Mouse (Mus musculus): Measurements from ENCODE around the gene Parp9.
"Not testable (repeated sequence)": the region's sequence is repeated elsewhere in the genome, so short reads cannot be mapped to it uniquely, and the experiment has no call there.

Gene Parp9

DNA sequence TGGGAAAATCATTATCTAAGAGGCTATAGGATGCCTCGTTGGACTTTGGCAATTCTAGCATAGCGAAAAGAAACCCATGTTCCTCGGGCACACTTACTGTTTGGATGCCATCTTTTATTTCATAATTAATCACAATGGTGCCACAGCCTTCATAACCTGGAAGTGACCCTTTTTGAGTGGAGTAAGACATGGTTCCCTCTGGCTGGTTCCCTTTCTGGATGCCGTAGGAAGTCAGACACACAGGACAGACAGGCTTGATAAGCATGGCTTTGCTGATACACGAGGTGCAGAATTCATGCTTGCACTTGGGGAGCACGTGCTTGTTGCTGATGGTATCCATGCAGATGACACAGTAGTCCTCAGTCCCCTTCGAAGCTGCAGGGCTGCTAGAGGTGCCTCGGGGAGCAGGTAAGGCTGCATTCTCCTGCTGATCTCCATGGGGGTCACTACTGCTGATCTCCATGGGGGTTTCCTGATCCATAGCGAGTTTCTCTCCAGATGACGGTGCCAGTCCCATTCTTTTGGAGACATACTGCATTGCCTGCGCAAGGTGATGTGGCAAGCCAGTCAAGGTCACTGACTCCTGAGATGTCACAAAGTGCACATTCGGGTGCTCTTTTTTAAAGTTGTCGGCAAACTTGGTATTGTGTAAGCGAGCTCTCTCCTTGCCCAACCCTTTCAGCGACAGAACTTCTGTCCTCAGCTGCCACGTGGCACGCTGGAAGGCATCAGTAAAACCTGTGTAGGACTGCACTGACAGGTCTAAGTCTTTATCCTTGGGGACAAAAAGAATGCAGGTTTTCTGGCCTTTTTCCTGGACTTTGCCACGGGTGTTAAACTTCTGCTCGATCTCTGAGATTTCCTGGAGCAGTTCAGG is 5.9 kb upstream of the Parp9 start:
- DNase-seq, result no peak

DNA sequence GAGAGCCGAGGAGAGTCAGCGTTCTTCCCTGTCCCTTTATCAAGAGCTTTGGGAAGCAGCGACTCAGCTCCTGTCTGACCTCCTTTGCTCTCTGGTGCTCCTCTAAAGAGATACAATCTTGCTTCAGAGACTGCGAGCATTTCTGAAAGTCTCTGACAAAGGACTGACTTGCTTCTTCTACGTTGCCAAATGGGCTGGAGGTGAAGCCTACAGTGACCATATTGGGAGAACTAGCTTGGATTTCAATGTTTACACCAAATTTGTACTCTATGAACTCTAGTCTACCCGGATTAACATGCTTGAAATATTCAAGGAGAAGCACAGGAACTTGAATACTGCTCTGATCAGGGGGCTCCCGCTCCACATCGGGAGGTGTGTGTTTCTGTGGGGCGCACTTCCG is 5.1 kb upstream of the Parp9 start:
- no peak for DNase-seq

DNA sequence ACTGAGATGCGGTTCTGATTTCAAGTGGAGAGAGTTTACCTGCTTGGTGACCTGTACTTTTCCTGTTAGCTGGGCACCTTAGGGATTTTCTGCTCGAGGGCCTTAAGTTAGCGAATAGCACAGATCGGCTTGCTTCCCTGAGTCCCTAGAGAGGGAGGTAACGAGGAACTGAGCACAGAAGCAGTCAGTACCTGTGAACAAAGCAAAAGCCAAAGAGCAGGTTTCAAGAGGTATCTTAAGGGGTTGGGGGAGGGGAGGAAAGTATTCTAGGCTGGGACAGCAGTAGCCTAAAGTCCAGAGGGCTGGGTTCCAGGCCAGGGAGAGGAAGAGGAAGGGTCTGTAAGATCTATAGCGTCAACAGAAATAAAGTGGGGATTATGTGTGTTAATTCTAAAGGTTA is 991 bp downstream of the Parp9 start:
- DNase-seq, result no peak

DNA sequence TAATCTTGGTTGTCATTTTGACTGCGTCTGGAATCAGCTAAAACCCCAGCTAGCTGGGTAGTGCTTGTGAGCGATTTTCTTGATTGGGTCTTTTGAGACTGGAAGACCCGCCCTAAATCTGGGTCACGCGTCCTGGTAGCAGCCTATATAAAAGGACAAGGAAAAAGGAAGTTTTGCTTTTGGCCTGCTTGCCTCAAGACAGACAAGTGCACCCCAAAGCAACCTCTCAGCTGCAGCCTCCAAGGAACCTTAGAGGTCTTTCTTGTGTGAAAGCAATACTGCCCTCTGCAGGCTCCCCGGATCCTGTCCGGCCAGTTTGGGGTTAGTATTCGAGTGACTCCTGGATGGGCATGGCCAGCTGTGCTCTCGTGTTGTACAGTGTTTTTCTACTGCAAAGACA is 1.4 kb downstream of the Parp9 start:
- peak; percentile 91 for DNase-seq

DNA sequence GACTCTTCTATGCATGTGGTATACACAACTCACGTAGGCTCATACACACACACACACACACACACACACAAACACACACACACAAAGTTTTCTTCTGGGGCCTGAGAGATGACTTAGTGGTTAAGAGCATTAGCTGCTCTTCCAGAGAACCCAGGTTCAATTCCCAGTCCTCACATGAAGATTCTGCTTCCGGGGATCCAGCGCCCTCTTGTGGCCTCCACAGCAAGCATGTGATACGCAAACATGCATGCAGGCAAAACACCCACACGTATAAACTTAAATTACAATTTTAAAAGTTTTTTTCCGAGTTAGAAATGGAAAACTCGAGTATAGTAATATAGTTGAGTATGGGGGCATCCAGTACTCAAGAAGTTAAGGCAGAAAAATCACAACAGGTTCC is 3.1 kb downstream of the Parp9 start:
- DNase-seq, result no peak

DNA sequence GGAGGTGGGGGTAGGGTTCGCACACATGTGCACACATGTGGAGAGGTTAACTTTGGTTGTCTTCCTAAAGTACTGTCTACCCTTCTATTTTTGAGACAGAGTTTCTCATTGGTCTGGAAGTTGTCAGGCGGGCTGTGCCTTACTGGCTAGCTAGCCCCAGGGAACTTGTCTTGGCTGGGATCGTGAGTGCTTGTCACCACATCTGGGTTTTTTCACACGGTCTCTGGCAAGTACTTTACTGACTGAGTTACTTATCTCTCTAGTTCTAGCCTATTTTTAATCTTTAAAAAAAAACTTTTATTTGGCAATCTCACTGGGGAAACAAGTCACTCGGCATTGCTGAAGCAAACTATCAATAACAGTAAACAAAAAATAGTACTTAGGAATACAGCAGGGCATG is 11.0 kb downstream of the Parp9 start:
- no peak for DNase-seq

DNA sequence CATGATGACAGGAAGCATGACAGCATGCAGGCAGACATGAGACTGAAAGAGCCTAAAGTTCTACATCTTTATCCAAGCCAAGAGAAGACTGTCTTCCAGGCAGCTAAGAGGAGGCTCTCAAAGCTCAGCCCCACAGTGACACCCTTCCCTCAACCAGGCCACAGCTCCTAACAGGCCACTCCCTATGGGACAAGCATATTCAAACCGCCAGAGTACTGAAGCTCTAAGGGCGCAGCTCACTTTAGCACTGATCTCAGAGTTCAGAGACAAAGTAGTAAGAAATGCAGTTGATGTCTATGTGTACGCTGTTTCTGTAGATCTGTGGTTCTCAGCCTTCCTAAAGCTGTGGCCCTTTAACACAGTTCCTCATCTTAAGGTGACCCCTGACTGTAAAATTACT is 12.9 kb downstream of the Parp9 start:
- no peak for DNase-seq

DNA sequence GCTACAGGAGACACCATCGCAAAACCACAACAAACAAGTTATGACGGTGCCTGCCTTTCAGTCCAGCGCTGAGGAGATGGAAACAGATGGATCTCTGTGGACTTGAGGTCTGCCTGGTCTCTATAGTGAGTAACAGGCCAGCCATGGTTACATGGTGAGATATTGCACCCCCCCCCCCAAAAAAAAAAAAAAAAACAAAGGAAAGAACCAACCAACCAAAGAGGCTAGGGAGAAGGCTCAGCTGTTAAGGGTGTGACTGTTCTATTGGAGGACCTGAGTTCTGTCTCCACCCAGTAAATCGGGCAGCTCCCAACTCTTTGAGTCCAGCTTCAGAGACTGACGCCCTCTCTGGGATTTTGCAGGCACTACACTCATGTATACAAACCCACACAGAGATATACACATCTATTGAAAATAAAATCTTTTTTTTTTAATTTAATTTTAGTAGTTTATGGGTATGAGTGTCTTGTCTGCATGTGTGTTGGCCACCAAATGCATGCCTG is 14.4 kb downstream of the Parp9 start:
- DNase-seq, result no peak

DNA sequence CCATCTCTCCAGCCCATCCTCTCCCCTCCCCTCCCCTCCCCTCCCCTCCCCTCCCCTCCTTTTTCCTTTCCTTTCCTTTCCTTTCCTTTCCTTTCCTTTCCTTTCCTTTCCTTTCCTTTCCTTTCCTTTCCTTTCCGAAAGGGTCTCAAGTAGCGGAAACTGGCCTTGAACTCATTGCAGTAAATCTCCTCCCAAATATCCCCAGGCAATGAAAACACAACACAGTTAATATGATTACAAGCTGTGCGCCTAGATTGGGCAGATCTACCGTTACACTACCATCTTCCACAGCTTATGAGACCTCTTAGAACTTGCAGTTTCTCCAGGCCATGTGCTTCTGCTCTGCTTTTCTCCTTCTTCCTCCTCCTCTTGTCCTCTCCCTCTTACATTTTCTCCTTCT is 27.7 kb downstream of the Parp9 start:
- not testable (repeated sequence) for DNase-seq

DNA sequence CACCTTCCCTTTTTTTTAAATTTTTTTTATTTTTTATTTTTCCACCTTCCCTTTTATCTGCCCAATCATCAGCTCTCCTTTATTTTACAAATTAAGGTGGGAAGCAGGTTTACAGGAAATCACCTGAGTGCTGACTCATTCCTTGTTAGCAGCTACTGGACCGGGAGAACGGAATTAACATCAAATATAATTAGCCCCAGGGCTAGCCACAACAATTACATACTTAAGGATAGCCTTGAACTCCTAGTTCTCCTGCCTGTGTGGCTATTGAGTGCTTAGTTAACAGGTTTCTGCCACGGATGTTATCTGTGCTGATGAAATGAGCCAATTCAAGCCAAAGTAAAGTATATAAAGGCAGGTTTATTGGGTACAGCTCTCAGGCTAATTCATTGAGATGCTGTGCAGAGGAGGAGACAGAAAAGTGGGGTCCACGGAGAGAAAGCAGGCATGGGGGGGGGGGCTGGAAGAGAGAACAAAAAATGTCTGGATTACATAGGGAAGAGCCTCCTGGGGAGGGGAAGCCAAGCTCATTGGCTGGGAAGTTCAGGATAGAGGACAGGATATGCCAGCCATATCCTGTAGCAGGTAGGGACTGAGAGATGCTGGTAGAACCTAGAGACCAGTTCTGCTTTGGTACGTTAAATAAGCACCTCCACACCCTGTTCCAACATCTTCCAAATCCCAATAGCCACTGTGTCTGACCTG is 28.3 kb downstream of the Parp9 start:
- no peak for DNase-seq

DNA sequence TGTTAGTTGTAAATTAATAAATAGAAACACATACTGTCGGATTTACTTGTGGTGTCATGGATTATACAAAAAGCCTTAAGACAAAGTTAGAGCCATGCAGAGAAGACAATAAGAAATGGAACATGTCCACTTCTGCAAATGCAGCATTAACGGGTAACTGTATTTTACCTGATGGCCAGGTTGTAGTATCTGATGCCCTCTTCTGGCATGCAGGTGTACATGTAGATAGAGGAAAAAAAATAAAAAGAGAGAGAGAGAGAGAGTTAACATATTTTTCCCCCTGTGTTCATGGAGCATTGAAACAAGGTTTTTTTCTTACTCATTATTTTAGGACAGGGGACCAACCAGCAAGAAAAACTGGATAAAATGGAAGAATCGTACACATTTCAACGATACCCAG is 29.0 kb downstream of the Parp9 start:
- no peak for DNase-seq

DNA sequence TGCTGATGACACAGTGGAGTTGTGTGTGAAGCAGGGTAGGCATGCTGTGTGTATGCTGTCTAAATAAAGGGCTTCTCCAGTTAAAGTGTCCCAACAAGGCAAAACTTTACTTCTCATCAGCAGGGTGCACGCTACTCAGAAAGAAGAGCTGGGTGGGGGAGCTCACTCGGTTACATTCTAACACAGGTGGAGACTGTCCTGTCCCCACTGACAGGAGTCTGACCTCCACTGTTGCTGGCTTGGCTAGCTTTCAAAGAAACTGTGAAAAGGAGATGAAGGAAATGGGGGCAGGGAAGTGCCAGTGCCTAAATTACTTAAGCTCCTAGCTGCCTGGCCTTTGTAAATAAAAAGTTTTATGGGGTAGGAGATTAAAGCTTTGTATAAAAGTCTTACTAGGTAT is 29.9 kb downstream of the Parp9 start:
- DNase-seq, result no peak

DNA sequence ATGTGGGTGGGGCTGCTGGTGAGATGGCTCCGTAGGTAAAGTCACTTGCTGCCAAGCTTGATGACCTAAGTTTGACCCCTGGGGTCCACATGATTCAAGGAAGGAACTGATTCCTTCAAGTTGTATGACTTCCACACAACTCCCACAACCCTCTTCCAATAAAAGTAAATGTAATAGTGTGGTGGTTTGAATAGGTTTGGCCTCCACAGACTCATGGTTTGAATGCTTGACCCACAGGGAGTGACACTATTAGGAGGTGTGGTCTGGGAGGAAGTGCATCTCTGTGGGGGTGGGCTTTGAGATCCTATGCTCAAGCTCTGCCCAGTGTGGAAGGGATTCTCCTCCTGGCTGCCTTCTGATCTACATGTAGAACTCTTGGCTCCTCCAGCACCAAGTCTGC is 35.8 kb downstream of the Parp9 start:
- DNase-seq, result no peak

DNA sequence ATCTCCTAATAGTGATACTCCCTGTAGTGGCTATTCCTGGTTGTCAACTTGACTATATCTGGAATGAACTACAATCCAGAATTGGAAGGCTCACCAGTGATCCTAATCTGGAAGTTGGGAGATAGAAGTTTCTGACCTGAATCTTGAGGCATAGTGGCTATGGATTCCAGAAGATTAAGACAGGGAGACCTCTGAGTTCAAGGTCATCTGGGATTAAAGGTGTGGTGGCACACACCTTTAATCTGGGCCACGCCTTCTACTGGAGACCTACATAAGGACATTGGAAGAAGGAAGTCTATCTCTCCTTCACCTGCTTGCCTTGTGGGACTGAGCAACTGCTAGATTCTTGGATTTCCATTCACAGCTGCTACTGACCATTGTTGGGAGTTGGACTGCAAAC is 40.2 kb downstream of the Parp9 start, which contains the start of gene Kpna1:
TSS of gene Kpna1 (plus strand) at position 301 of the 400 bp plus-strand sequence.
- DNase-seq, result not testable (repeated sequence)

DNA sequence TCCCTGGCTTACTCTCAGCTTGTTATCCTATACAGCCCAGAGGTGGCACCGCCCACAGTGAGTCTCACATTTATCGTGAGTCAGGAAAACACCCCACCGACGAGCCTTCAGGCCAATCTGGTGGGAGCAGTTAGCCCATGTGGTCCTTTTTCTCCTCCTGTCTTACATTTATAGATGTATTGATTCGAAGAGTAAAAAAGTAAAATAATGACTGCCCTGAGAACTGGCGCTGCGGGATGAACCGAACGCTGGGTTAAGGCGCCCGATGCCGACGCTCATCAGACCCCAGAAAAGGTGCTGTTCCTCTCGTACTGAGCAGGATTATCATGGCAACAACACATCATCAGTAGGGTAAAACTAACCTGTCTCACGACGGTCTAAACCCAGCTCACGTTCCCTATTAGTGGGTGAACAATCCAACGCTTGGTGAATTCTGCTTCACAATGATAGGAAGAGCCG is 43.1 kb downstream of the Parp9 start:
- peak; percentile 98 for DNase-seq

DNA sequence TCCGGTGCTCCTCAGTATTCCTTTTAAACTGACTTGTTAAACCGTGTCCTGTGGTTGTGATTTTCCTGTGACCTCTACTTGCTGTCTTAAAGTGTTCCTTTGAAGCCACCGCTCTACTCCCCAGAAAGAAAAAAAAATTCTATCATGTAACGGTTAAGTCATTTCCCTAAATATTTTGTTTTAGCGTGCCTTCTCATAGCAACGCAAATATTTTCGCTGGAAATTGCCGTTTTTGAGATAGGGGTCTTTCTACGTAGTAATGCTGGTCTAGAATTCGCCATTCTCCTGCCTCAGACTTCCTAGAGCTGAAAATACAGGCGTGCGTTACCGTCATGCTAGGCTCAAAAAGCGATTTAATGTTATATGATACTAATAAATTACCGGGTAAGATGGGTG is 44.2 kb downstream of the Parp9 start:
- no peak for DNase-seq

DNA sequence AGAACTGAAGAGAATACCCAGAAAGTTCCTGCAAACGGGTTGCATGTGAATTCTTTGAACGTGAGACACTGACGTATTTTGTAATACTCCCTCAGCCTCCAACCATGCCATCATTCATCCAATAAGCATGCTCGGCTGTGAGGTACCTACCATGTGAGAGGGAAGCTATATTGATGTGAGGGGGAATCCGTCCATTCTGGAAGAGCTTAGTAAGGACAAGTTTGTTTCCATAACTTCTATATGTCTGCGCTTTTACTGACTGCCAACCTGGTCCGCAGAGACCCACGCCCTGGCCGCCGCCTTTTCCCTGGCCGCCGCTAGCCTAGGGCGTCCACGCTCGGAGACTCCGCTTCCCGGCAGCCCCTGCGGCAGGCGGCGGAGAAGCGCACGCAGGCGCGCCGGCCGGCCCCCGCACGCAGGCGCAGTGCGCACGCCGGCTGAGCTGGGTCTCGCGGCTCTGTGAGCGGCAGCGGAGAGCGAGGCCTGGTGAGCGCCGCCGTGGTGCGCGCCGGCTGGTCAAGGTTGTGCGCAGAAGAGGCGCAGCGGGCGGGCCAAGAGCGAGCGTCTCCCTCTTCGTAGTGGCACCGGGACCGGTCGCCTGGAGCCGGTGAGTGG is 44.7 kb downstream of the Parp9 start:
- peak; percentile 92 for DNase-seq

DNA sequence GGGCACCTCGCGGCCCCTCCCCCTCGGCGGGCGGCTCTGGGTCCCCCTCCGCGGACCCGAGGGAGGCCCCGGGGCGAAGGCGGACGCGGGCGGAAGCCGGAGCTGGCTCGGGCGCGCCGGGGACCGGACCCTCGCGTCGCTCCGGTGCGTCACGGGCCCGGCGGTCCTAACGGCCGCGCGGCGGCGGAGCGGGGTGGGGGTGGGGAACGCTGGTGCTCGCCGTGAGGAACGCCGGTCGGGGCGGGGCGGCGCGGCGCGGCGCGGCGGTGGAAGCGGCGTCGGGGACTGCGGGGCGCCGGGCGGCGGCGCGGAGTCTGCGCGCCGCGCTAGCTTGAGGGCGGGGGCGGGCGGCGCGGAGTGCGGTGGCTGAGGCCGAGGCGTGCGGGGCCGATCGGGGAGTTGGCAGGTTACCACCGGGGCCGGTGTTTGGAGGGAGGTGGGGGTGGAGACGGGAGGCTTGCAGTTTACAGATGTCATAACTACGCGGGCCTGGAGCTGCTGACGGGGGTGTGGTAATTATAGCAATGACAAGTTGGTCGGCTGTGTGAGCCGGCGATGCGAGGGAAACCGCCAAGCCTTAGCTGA is 45.3 kb downstream of the Parp9 start:
- DNase-seq, result peak; percentile 74

DNA sequence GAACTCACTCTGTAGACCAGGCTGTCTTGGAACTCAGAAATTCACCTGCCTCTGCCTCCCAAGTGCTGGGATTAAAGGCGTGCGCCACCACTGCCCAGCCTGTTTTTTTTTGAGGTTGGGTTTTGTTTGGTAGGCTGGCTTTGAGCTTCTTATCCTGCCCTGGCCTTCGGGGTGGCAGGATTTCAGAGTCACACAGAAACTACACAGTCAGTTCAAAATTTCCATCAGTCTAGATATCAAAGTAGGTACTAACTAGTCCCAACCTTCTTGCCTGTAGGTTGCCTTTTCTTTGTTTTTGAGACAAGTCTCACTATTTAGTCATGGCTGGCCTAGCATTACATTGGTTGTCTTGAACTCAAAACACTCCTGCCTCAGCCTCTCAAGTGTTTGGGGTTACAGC is 46.2 kb downstream of the Parp9 start:
- no peak for DNase-seq

DNA sequence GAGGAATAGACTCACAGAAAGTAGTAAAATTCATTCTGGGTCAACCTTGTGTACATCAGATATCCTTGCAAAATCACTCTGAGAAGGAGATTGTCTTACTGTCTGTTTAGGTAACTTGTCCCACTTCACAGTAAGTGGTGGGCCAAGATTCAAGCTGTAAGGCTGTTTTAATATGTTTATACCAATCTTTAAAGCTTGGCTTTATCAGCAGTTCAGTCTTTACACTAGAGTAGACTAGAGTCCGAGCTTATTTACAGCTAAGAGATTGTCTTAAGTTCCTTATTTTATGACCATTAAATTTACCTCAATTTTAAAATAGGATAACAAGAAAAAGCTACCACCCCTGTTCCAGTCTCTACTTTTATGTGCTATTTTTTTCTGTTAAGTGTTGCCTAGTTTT is 49.7 kb downstream of the Parp9 start:
- no peak for DNase-seq

DNA sequence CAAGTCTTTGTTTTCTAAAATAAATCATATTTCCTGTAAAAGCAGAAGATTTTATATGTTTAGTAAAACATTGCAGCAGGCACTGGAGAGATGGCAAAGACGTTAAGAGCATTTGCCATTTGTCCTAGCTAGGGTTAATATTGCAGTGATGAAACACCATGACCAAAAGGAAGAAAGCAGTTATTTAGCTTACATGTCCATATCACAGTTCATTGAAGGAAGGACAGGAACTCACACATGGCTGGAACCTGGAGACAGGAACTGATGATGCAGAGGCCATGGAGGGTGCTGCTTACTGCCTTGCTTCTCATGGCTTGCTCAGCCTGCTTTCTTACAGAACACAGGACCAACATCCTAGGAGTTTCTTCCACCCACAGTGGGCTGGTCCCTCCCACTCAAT is 54.1 kb downstream of the Parp9 start:
- DNase-seq, result no peak

DNA sequence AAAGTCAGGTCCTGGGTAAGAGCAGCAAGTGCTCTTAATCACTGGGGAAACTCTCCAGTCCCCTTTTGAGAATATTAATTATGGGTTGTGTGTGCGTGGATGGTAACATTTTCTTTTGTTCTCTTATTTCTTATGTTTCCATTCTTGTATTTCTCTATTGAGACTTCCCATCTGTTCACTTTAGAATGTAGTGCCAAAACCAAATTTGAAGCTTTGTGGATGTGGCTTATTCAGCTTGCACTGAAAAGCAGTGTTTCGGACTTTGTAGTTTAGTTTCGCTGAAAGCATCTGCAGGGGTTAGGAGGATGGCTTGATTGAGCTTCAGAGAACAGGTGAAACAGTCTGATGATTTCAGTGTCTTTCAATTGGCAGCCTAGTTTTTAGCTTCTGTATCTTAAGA is 55.0 kb downstream of the Parp9 start:
- no peak for DNase-seq

DNA sequence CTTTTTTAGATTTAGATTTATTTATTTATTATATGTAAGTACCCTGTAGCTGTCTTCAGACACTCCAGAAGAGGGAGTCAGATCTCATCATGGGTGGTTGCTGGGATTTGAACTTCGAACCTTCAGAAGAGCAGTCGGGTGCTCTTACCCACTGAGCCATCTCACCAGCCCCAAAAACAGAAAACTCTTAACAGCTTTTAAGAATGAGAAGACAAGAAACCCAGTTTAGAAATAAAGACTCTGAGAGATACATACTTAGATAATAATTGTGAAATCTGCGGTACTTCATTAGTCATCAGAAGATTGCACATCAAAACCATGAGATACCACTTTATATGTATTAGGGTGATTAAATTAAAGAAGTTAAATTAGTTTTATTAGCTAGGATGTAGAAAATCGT is 60.6 kb downstream of the Parp9 start:
- not testable (repeated sequence) for DNase-seq

Measured in layer of hippocampus, adult 9-11 months (tissue).